Mouse (Mus musculus) adrenal gland, postnatal 25 days (tissue): ENCODE data around the gene Pank2. TPM values are rescaled to one million over a fixed set of nuclear protein-coding genes. Genes with fewer than 3 reads are reported as not detected.
"Not testable (repeated sequence)": the region's sequence is repeated elsewhere in the genome, so short reads cannot be mapped to it uniquely, and the experiment has no call there.

Experiments
- DNase-seq: peaks from one replicate; pipeline ENCODE4 v3.0.0; 2021; ENCODE audit warnings: mixed read lengths
- long read RNA-seq: library from polyadenylated mRNA; stranded (forward); transcript quantifications from one replicate; pipeline ENCODE4 v2.0.0, GENCODE M21; 2021
- total RNA-seq: library from RNA; stranded (reverse); gene quantifications from 2 replicates; pipeline ENCODE4 v1.2.3, GENCODE M21; 2021

Pank2 gene
- 65.7 and 72.4 TPM in 2 replicates for total RNA-seq
- long read RNA-seq, full-length matches to known transcripts = 30 of 49 reads
- long read RNA-seq, partial matches to known transcripts = 7 of 49 reads
- long read RNA-seq, other reads (novel, unspliced or antisense) = 12 of 49 reads

GRCm38 (mm10) chr2:131262213-131262672 lies at the start of gene Pank2:
TSS of gene Pank2 (plus strand) at chr2:131262495.
- peak; percentile 96 for DNase-seq

GRCm38 (mm10) chr2:131213773-131214172 lies 48.5 kb upstream of the Pank2 start:
- DNase-seq = no peak

GRCm38 (mm10) chr2:131215941-131216858 lies 46.1 kb upstream of the Pank2 start:
- DNase-seq = no peak

- DNase-seq = no peak
Observed at GRCm38 (mm10) chr2:131220030-131220429, 42.3 kb upstream of the Pank2 start.

- no peak for DNase-seq
Observed at GRCm38 (mm10) chr2:131221853-131222515, 40.3 kb upstream of the Pank2 start.

GRCm38 (mm10) chr2:131222562-131222961 lies 39.7 kb upstream of the Pank2 start:
- no peak for DNase-seq

- no peak for DNase-seq
Observed at GRCm38 (mm10) chr2:131223569-131223968, 38.7 kb upstream of the Pank2 start.

GRCm38 (mm10) chr2:131225178-131225577 lies 37.1 kb upstream of the Pank2 start:
- DNase-seq = no peak

- DNase-seq = not testable (repeated sequence)
Observed at GRCm38 (mm10) chr2:131226669-131227068, 35.6 kb upstream of the Pank2 start.

GRCm38 (mm10) chr2:131227243-131227642 lies 35.1 kb upstream of the Pank2 start:
- no peak for DNase-seq

GRCm38 (mm10) chr2:131232558-131232957 lies 29.7 kb upstream of the Pank2 start:
- no peak for DNase-seq

GRCm38 (mm10) chr2:131233307-131234126 lies 28.8 kb upstream of the Pank2 start, which contains the start of gene Mavs:
TSS of gene Mavs (plus strand) at chr2:131234063.
- peak; percentile 96 for DNase-seq

GRCm38 (mm10) chr2:131234127-131234650 lies 28.1 kb upstream of the Pank2 start:
- DNase-seq = peak; percentile 24

GRCm38 (mm10) chr2:131234970-131235635 lies 27.2 kb upstream of the Pank2 start:
- DNase-seq = no peak

- no peak for DNase-seq
Observed at GRCm38 (mm10) chr2:131242180-131242579, 20.1 kb upstream of the Pank2 start.

- no peak for DNase-seq
Observed at GRCm38 (mm10) chr2:131242929-131243328, 19.4 kb upstream of the Pank2 start.

- DNase-seq = peak; percentile 65
Observed at GRCm38 (mm10) chr2:131253681-131254328, 8.5 kb upstream of the Pank2 start.

- DNase-seq = peak; percentile 15
Observed at GRCm38 (mm10) chr2:131254329-131254713, 8.0 kb upstream of the Pank2 start.

GRCm38 (mm10) chr2:131255738-131256137 lies 6.6 kb upstream of the Pank2 start:
- DNase-seq = no peak

GRCm38 (mm10) chr2:131258693-131259092 lies 3.6 kb upstream of the Pank2 start:
- no peak for DNase-seq
